Mouse (Mus musculus) limb, embryonic 10.5 days (tissue): ENCODE results near the gene Dlgap5. TPM values are rescaled to one million over a fixed set of nuclear protein-coding genes. Genes with fewer than 3 reads are reported as not detected.

ENCODE experiments used
- DNase-seq: peaks from one replicate; pipeline ENCODE4 v3.0.0-alpha.2; 2017; ENCODE audit warnings: low spot score
- H3K27ac ChIP-seq: fragments of 300-500 bp; sonication (generic); 2 replicates; pipeline ENCODE4 v1.5.1; 2016; ENCODE audit warnings: mild to moderate bottlenecking
- H3K27me3 ChIP-seq: fragments of 300-500 bp; sonication (generic); 2 replicates; pipeline ENCODE4 v1.6.1; 2016; ENCODE audit warnings: low read depth, mild to moderate bottlenecking; ENCODE audit not compliant: poor library complexity, severe bottlenecking
- H3K36me3 ChIP-seq: fragments of 300-500 bp; sonication (generic); 2 replicates; pipeline ENCODE4 v1.6.1; 2016; ENCODE audit warnings: mild to moderate bottlenecking, moderate library complexity
- H3K4me1 ChIP-seq: fragments of 300-500 bp; sonication (generic); 2 replicates; pipeline ENCODE4 v1.6.1; 2016
- H3K4me3 ChIP-seq: fragments of 300-500 bp; sonication (generic); 2 replicates; pipeline ENCODE4 v1.5.1; 2016; ENCODE audit warnings: mild to moderate bottlenecking, moderate library complexity
- H3K9me3 ChIP-seq: fragments of 300-500 bp; sonication (generic); replicated peaks from 2 replicates; pipeline ENCODE4 v1.6.1; 2016; ENCODE audit warnings: mild to moderate bottlenecking
- WGBS: fragments of 180-500 bp; shearing (Covaris S2); methylation state at CpG from one replicate; pipeline ENCODE4 v1.1.7; 2016; 5-methylcytosine and 5-hydroxymethylcytosine counted together
- polyA plus RNA-seq: library from polyadenylated mRNA; unstranded; fragments of >200 nt; fragmentation: Nextera tagmentation; extraction: Ambion mirVana; gene quantifications from 2 replicates; pipeline ENCODE4 v1.2.1, GENCODE M21; 2016

Gene Dlgap5
- polyA plus RNA-seq, 1 experiment from 2014 or later = 83.3 TPM

- no peak overlapping the region for H3K27ac ChIP-seq
- DNase-seq = no peak
- H3K4me1 ChIP-seq = no peaks in the 10 kb centered on the region; the same call in 1 of the 2 replicates
- H3K9me3 ChIP-seq = no peaks in the 10 kb centered on the region
- WGBS = 77% methylated on average over 3 of the region's 3 CpGs
- no peak overlapping the region for H3K4me3 ChIP-seq
- no peaks in the 10 kb centered on the region for H3K27me3 ChIP-seq
- H3K36me3 ChIP-seq = no peaks in the 10 kb centered on the region
Observed at GRCm38 (mm10) chr14:47359610-47360009, 58.6 kb downstream of the Dlgap5 start.

GRCm38 (mm10) chr14:47356622-47357021 lies 61.6 kb downstream of the Dlgap5 start:
- Histone ChIP-seq H3K36me3 (no peaks in the 10 kb centered on the region), H3K4me3 (no peak overlapping the region), H3K27ac (no peak overlapping the region), H3K27me3 (no peaks in the 10 kb centered on the region), H3K9me3 (no peaks in the 10 kb centered on the region), H3K4me1 (no peaks in the 10 kb centered on the region)
- WGBS = 90% methylated on average over 3 of the region's 3 CpGs
- DNase-seq = no peak

GRCm38 (mm10) chr14:47354948-47355347 lies 63.3 kb downstream of the Dlgap5 start:
- DNase-seq = no peak
- Histone ChIP-seq H3K4me3 (no peak overlapping the region), H3K36me3 (no peaks in the 10 kb centered on the region), H3K27me3 (no peaks in the 10 kb centered on the region), H3K27ac (no peak overlapping the region), H3K9me3 (no peaks in the 10 kb centered on the region), H3K4me1 (no peaks in the 10 kb centered on the region)
- WGBS = 71% methylated on average over 5 of the region's 5 CpGs

- no peak for DNase-seq
- no peaks in the 10 kb centered on the region for H3K27me3 ChIP-seq
- no peaks in the 10 kb centered on the region for H3K9me3 ChIP-seq
- WGBS = 73% methylated on average over 8 of the region's 8 CpGs
- no peak overlapping the region for H3K27ac ChIP-seq
- no peaks in the 10 kb centered on the region for H3K4me1 ChIP-seq
- no peaks in the 10 kb centered on the region for H3K36me3 ChIP-seq
- H3K4me3 ChIP-seq = no peak overlapping the region
Observed at GRCm38 (mm10) chr14:47354111-47354577, 64.1 kb downstream of the Dlgap5 start.

GRCm38 (mm10) chr14:47353240-47353639 lies 65.0 kb downstream of the Dlgap5 start:
- 80% methylated on average over 4 of the region's 4 CpGs for WGBS
- H3K27me3 ChIP-seq = no peaks in the 10 kb centered on the region
- H3K4me1 ChIP-seq = no peaks in the 10 kb centered on the region
- H3K9me3 ChIP-seq = no peaks in the 10 kb centered on the region
- DNase-seq = no peak
- no peaks in the 10 kb centered on the region for H3K36me3 ChIP-seq
- H3K4me3 ChIP-seq = no peak overlapping the region
- no peak overlapping the region for H3K27ac ChIP-seq

- no peak for DNase-seq
- Histone ChIP-seq H3K9me3 (no peaks in the 10 kb centered on the region), H3K36me3 (no peaks in the 10 kb centered on the region), H3K4me1 (no peaks in the 10 kb centered on the region), H3K4me3 (no peak overlapping the region), H3K27me3 (no peaks in the 10 kb centered on the region), H3K27ac (no peak overlapping the region)
- WGBS = 91% methylated on average over 10 of the region's 10 CpGs
Observed at GRCm38 (mm10) chr14:47352272-47352671, 65.9 kb downstream of the Dlgap5 start.

GRCm38 (mm10) chr14:47350974-47351373 lies 67.2 kb downstream of the Dlgap5 start:
- no peaks in the 10 kb centered on the region for H3K36me3 ChIP-seq
- 95% methylated on average over 2 of the region's 2 CpGs for WGBS
- H3K4me3 ChIP-seq = no peak overlapping the region
- no peak for DNase-seq
- H3K27me3 ChIP-seq = no peaks in the 10 kb centered on the region
- H3K27ac ChIP-seq = no peak overlapping the region
- H3K9me3 ChIP-seq = no peaks in the 10 kb centered on the region
- H3K4me1 ChIP-seq = no peaks in the 10 kb centered on the region

GRCm38 (mm10) chr14:47346715-47347114 lies 71.5 kb downstream of the Dlgap5 start:
- 91% methylated on average over 1 of the region's 1 CpGs for WGBS
- H3K27ac ChIP-seq = no peak overlapping the region
- no peaks in the 10 kb centered on the region for H3K9me3 ChIP-seq
- no peaks in the 10 kb centered on the region for H3K4me1 ChIP-seq
- H3K4me3 ChIP-seq = no peak overlapping the region
- DNase-seq = no peak
- H3K36me3 ChIP-seq = no peaks in the 10 kb centered on the region
- H3K27me3 ChIP-seq = no peaks in the 10 kb centered on the region

- Histone ChIP-seq H3K4me1 (no peaks in the 10 kb centered on the region), H3K36me3 (no peaks in the 10 kb centered on the region), H3K27ac (no peak overlapping the region), H3K9me3 (no peaks in the 10 kb centered on the region), H3K27me3 (no peaks in the 10 kb centered on the region), H3K4me3 (no peak overlapping the region)
- DNase-seq = no peak
- 82% methylated on average over 4 of the region's 4 CpGs for WGBS
Observed at GRCm38 (mm10) chr14:47341811-47342291, 76.4 kb downstream of the Dlgap5 start.

- no peaks in the 10 kb centered on the region for H3K4me1 ChIP-seq
- H3K9me3 ChIP-seq = no peaks in the 10 kb centered on the region
- no peak overlapping the region for H3K4me3 ChIP-seq
- DNase-seq = no peak
- H3K36me3 ChIP-seq = no peaks in the 10 kb centered on the region
- H3K27ac ChIP-seq = no peak overlapping the region
- WGBS = 88% methylated on average over 10 of the region's 10 CpGs
- no peaks in the 10 kb centered on the region for H3K27me3 ChIP-seq
Observed at GRCm38 (mm10) chr14:47340231-47340925, 77.8 kb downstream of the Dlgap5 start.

Other genes with a start within 250 kb of the Dlgap5 start
- gene Gch1, start 229.0 kb downstream of the Dlgap5 start, polyA plus RNA-seq = 0.72 and 0.88 TPM in 2 replicates
- gene Wdhd1, start 141.6 kb downstream of the Dlgap5 start, polyA plus RNA-seq = 54.7 and 65.4 TPM in 2 replicates
- 3.0 and 3.4 TPM in 2 replicates for gene Socs4, start 141.5 kb downstream of the Dlgap5 start, polyA plus RNA-seq
- 136 and 141 TPM in 2 replicates for gene Mapk1ip1l, start 120.1 kb downstream of the Dlgap5 start, polyA plus RNA-seq
- gene Lgals3, start 50.7 kb downstream of the Dlgap5 start, polyA plus RNA-seq = 0.46 and 0.49 TPM in 2 replicates
- gene Fbxo34, start 32.0 kb upstream of the Dlgap5 start, polyA plus RNA-seq = 19.6 and 25.2 TPM in 2 replicates
- 18.0 and 18.9 TPM in 2 replicates for gene Atg14, start 152.2 kb upstream of the Dlgap5 start, polyA plus RNA-seq
- gene Ktn1, start 230.0 kb upstream of the Dlgap5 start, polyA plus RNA-seq = 44.9 and 55.9 TPM in 2 replicates